Mouse (Mus musculus) embryonic facial prominence, embryonic 11.5 days (tissue): Measurements from ENCODE around the gene Stmn3. TPM values are rescaled to one million over a fixed set of nuclear protein-coding genes. Genes with fewer than 3 reads are reported as not detected.

Source experiments
- ATAC-seq: fragments of 200-750 bp; cut with Nextera tagmentation; replicated peaks from 2 replicates; pipeline ENCODE4 v1.8.0; 2017; ENCODE audit warnings: low read depth; ENCODE audit not compliant: insufficient number of reproducible peaks, low FRiP score, low TSS enrichment
- DNase-seq: peaks from one replicate; pipeline ENCODE4 v3.0.0-alpha.2; 2015; ENCODE audit warnings: low spot score
- H3K27ac ChIP-seq: fragments of 300-500 bp; sonication (generic); replicated peaks from 2 replicates; pipeline ENCODE4 v1.5.1; 2014; ENCODE audit warnings: mild to moderate bottlenecking, low read depth, low read length, control low read depth
- H3K27me3 ChIP-seq: fragments of 300-500 bp; sonication (generic); 2 replicates; pipeline ENCODE4 v1.6.1; 2014; ENCODE audit warnings: mild to moderate bottlenecking, low read length, moderate library complexity, mixed read lengths; ENCODE audit not compliant: control insufficient read depth, insufficient read depth
- H3K36me3 ChIP-seq: fragments of 300-500 bp; sonication (generic); replicated peaks from 2 replicates; pipeline ENCODE4 v1.6.1; 2014; ENCODE audit warnings: low read depth, mild to moderate bottlenecking, low read length, moderate library complexity, mixed read lengths; ENCODE audit not compliant: control insufficient read depth, insufficient read depth
- H3K4me1 ChIP-seq: fragments of 300-500 bp; sonication (generic); 2 replicates; pipeline ENCODE4 v1.6.1; 2014; ENCODE audit warnings: low read length, mixed read lengths; ENCODE audit not compliant: control insufficient read depth, insufficient read depth
- H3K4me2 ChIP-seq: fragments of 300-500 bp; sonication (generic); 2 replicates; pipeline ENCODE4 v1.6.1; 2014; ENCODE audit warnings: low read depth, mild to moderate bottlenecking, control low read depth, low read length, moderate library complexity
- H3K4me3 ChIP-seq: fragments of 300-500 bp; sonication (generic); 2 replicates; pipeline ENCODE4 v1.5.1; 2014; ENCODE audit warnings: low read depth, low read length, control low read depth
- H3K9ac ChIP-seq: fragments of 300-500 bp; sonication (generic); replicated peaks from 2 replicates; pipeline ENCODE4 v1.6.1; 2014; ENCODE audit warnings: mild to moderate bottlenecking, control low read depth, low read length
- H3K9me3 ChIP-seq: fragments of 300-500 bp; sonication (generic); replicated peaks from 2 replicates; pipeline ENCODE4 v1.6.1; 2016; ENCODE audit warnings: mild to moderate bottlenecking, low read length, inconsistent platforms, mixed read lengths; ENCODE audit not compliant: control insufficient read depth
- WGBS: fragments of 180-500 bp; shearing (Covaris S2); extraction: QIAGEN DNeasy Blood & Tissue Kit; methylation state at CpG from one replicate; pipeline ENCODE4 v1.1.7; 2014; 5-methylcytosine and 5-hydroxymethylcytosine counted together
- polyA plus RNA-seq: library from polyadenylated mRNA; unstranded; fragments of >200 nt; fragmentation: Nextera tagmentation; extraction: Ambion mirVana; gene quantifications from 2 replicates; pipeline ENCODE4 v1.2.1, GENCODE M21; 2014

Gene Stmn3
- 79.6 and 98.0 TPM in 2 replicates for polyA plus RNA-seq

DNA sequence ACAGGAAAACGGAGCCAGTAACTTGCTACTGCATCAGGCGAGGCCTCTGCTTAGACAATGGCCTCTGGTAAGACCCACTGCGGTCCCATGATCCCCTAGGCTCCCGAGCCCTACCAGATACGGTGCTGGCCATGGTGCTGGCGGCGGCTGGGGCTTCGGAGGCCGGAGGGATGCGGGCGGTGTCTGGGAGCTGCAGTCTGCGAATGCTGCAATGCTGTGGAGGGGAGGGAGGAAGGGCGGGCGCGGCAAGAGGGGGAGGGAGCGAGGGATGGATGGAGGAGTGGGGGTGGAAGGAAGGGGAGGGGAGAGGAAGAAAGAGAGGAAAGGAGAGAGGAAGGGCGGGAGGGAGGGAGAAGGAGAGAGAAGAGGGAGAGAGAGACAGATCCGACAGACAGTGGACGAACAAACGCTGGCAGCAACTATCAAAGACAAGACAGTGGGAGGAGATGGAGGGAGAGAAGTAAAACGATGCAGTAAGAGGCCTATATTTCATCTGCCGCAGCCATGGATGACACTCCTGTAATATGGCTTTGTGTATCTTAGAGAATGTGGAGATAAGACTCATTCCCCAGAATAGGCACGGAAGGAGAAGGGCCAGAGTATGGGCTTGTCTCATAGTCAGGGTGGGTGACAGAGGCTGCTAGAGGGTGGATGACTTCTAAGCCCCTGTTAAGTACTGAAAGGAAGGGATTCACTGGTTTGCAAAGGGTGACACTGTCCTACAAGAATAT is at the start of gene Stmn3:
Stmn3 (minus strand) TSS at position 421 of the 731 bp plus-strand sequence.
- H3K4me2 ChIP-seq = peak within 1 kb of the TSS; percentile 44
- peaks cover 27% of the 10 kb centered on the region for H3K27me3 ChIP-seq
- peak within 1 kb of the TSS; percentile 34 for H3K4me3 ChIP-seq
- DNase-seq = peak; percentile 85
- H3K9me3 ChIP-seq = no peaks in the 10 kb centered on the region
- no peaks in the 10 kb centered on the region; the same call in 1 of the 2 replicates for H3K4me1 ChIP-seq
- peak within 1 kb of the TSS; percentile 27 for H3K9ac ChIP-seq
- H3K27ac ChIP-seq = no peak within 1 kb of the TSS
- no peaks in the 10 kb centered on the region for H3K36me3 ChIP-seq
- ATAC-seq = peak; percentile 57
- 5% methylated on average over 22 of the region's 23 CpGs for WGBS

DNA sequence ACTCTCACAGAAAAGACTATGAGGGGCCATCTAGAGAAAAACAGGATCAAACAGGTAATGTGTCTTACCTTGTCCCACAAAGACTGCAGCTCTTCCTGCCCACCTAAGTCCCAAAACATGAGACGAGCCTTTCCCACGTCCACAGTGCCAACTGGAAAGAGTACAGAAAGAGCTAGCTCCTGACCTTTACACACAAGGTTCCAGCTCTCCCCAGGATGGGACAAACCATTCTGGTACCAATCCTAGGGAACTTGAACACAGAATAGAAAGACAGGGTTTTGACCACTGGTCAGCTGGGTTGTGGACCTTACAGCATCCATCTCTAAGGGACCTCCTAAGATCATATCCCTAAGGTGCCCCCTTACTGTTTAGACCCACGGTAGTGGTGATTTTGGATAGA is 49.6 kb upstream of the Stmn3 start:
- Histone ChIP-seq H3K4me3 (peak overlapping the region; percentile 90), H3K27ac (no peak overlapping the region), H3K27me3 (no peaks in the 10 kb centered on the region), H3K9ac (peak overlapping the region; percentile 84), H3K9me3 (no peaks in the 10 kb centered on the region), H3K36me3 (no peaks in the 10 kb centered on the region; the same call in 1 of the 2 replicates), H3K4me1 (no peaks in the 10 kb centered on the region), H3K4me2 (peak overlapping the region; percentile 90)
- DNase-seq (no peak), ATAC-seq (no peak)
- WGBS = 79% methylated on average over 3 of the region's 3 CpGs

DNA sequence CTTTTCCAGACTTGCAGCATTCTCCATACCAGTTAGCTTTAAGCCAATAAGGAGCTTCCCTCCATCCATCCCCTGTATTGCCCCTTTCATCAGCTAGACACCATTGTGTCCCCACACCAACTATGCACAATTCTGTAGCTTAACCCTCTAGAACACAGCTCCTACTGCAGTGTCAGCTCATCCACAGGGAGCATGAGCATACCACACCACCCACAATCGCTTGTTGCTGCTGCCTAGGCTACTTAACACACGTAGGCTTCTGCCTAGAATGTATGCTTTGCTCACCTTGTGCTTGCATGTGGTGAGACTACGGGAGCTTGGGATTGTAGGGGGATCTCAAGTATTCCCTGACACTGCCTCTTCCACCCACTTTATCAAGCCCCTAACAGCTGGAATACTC is 42.5 kb upstream of the Stmn3 start:
- DNase-seq = no peak
- Histone ChIP-seq H3K36me3 (peaks cover 6% of the 10 kb centered on the region), H3K4me3 (no peak overlapping the region)

DNA sequence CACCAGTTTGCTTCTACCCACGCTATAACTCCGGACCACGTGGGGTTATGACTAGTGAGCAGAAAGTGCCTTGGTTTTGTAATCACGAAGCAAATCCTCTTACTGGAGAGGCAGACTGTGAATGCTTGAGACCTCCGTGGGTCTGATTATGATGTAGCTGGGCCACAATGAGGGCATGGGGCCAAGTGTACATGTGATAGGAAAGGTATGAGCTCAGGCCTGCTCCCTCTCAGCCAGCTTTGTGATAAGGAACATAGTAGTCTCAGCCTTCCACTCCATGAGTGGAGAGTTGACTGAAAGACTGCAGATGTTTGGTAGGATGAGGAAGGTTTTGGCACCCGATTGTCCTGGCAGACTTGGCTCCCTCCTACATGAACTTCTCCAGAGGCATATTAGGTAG is 28.5 kb upstream of the Stmn3 start:
- ATAC-seq = no peak
- Histone ChIP-seq H3K27ac (no peak overlapping the region), H3K4me1 (no peaks in the 10 kb centered on the region), H3K27me3 (no peaks in the 10 kb centered on the region), H3K36me3 (peaks cover 3% of the 10 kb centered on the region), H3K4me3 (no peak overlapping the region), H3K4me2 (no peak overlapping the region), H3K9ac (no peak overlapping the region), H3K9me3 (no peaks in the 10 kb centered on the region)
- DNase-seq = no peak
- 91% methylated on average over 6 of the region's 6 CpGs for WGBS

More for the DNA sequence above, 42.5 kb upstream of the Stmn3 start:
- H3K4me1 ChIP-seq = no peaks in the 10 kb centered on the region
- H3K4me2 ChIP-seq = no peak overlapping the region
- H3K27me3 ChIP-seq = no peaks in the 10 kb centered on the region
- WGBS = 84% methylated on average over 3 of the region's 3 CpGs
- no peak overlapping the region for H3K9ac ChIP-seq
- no peaks in the 10 kb centered on the region for H3K9me3 ChIP-seq
- ATAC-seq = no peak
- no peak overlapping the region for H3K27ac ChIP-seq

DNA sequence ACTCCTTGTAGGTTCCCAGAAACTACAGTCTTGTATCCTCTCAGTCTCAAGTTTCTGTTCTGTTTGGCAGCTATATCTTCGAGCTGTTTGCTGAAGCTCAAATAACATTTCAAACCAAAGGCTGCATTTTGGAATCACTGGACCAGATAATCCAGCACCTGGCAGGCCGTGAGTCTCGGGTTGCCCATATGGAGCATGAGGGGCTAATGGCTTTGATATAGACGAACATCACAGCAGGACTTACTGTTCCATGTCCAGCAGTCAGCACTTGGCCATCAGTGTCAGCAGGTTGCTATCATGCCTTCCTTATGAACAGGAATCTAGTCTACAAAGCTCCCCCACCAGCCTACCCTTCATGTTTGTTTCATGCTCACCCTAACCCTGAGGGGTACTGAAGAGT is 26.1 kb upstream of the Stmn3 start:
- Histone ChIP-seq H3K4me1 (no peaks in the 10 kb centered on the region), H3K9me3 (no peaks in the 10 kb centered on the region), H3K36me3 (no peaks in the 10 kb centered on the region; the same call in 1 of the 2 replicates), H3K9ac (no peak overlapping the region; the same call in 1 of the 2 replicates), H3K27ac (no peak overlapping the region), H3K4me3 (no peak overlapping the region), H3K4me2 (no peak overlapping the region), H3K27me3 (no peaks in the 10 kb centered on the region)
- DNase-seq (no peak), ATAC-seq (no peak)
- WGBS = 89% methylated on average over 4 of the region's 4 CpGs

DNA sequence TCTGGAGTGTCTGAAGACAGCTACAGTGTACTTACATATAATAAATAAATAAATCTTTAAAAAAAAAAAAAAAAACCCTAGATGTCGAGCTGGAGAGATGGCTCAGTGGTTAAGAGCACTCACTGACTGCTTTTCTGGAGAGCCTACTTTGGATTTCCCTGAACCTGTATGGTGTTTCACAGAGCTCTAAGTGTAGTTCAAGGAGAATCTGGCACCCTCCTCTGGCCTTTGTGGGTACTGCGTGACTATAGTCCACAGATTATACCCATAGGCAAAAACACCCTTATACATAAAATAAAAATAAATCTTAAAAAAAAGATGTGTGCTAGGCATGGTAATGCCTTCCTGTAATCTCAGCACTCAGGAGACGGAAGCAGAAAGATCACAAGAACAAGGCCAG is 19.7 kb upstream of the Stmn3 start:
- ATAC-seq (0 out of 2 replicates have a peak, but pooled peaks have one; percentile 65), DNase-seq (peak; percentile 79)
- Histone ChIP-seq H3K4me2 (no peak overlapping the region), H3K27me3 (no peaks in the 10 kb centered on the region), H3K9ac (no peak overlapping the region), H3K4me1 (no peaks in the 10 kb centered on the region), H3K27ac (no peak overlapping the region), H3K36me3 (no peaks in the 10 kb centered on the region; the same call in none of the 2 replicates), H3K9me3 (no peaks in the 10 kb centered on the region), H3K4me3 (no peak overlapping the region)
- WGBS = 58% methylated on average over 3 of the region's 3 CpGs

DNA sequence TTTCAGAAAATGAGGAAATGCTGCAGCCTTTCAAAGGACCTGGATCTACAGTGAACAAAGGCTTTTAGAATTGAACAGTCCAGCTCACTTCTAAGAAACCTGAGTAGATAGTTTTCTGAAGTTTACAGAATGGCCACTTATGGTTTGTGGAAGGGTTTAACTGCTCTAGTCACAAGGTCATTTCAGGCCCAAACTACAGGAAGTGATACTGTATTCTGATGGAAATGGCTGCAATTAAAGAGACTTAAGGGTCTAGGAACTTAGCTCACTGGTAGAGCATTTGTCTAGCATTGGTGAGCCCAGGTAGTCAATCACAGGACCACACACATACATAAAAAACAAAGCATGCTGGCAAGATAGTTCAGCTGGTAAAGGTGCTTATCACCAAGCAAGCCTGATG is 18.2 kb upstream of the Stmn3 start:
- H3K4me3 ChIP-seq = no peak overlapping the region
- H3K4me1 ChIP-seq = no peaks in the 10 kb centered on the region
- H3K9me3 ChIP-seq = no peaks in the 10 kb centered on the region
- ATAC-seq = no peak
- no peaks in the 10 kb centered on the region for H3K27me3 ChIP-seq
- H3K27ac ChIP-seq = no peak overlapping the region
- H3K36me3 ChIP-seq = no peaks in the 10 kb centered on the region; the same call in none of the 2 replicates
- no peak for DNase-seq
- H3K4me2 ChIP-seq = no peak overlapping the region
- H3K9ac ChIP-seq = no peak overlapping the region

DNA sequence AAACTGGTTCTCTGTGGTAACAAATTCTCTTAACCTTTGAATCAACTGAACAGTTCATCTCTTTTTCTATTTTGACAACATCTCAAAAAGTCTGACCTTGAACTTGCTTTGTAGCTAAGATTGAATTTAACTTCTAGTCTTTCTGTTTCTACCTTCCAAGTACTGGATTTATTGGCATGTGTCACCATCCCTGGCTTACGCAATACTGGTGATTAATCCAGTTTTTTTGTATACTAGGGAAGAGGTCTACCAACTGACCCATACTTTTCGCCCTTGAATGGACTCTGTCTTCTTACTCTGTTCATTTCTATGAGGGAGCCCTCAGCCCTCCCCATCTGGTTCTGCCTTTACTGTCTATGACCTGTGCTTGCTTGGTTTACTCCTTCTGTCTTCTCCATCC is 11.8 kb upstream of the Stmn3 start:
- Histone ChIP-seq H3K4me1 (no peaks in the 10 kb centered on the region), H3K9me3 (no peaks in the 10 kb centered on the region), H3K27me3 (no peaks in the 10 kb centered on the region), H3K4me3 (no peak overlapping the region), H3K9ac (no peak overlapping the region), H3K4me2 (no peak overlapping the region), H3K27ac (no peak overlapping the region), H3K36me3 (peaks cover 4% of the 10 kb centered on the region)
- WGBS = 91% methylated on average over 2 of the region's 2 CpGs
- DNase-seq = no peak
- no peak for ATAC-seq
